Mouse (Mus musculus) intestine, postnatal 0 days (tissue): ENCODE data around the gene Prdx6. TPM values are rescaled to one million over a fixed set of nuclear protein-coding genes. Genes with fewer than 3 reads are reported as not detected.

Source experiments
- ATAC-seq: fragments of 200-750 bp; cut with Nextera tagmentation; 2 replicates; pipeline ENCODE4 v1.8.0; 2017; ENCODE audit warnings: mild to moderate bottlenecking, moderate TSS enrichment, moderate library complexity
- H3K27ac ChIP-seq: fragments of 300-500 bp; sonication (generic); 2 replicates; pipeline ENCODE4 v1.5.1; 2014; ENCODE audit warnings: mild to moderate bottlenecking, low read depth, low read length, moderate library complexity
- H3K27me3 ChIP-seq: fragments of 300-500 bp; sonication (generic); replicated peaks from 2 replicates; pipeline ENCODE4 v1.6.1; 2014; ENCODE audit warnings: low read length, mixed read lengths; ENCODE audit not compliant: control insufficient read depth, insufficient read depth
- H3K36me3 ChIP-seq: fragments of 300-500 bp; sonication (generic); 2 replicates; pipeline ENCODE4 v1.6.1; 2014; ENCODE audit warnings: mild to moderate bottlenecking, moderate library complexity; ENCODE audit not compliant: control insufficient read depth, insufficient read depth
- H3K4me1 ChIP-seq: fragments of 300-500 bp; sonication (generic); replicated peaks from 2 replicates; pipeline ENCODE4 v1.6.1; 2014; ENCODE audit warnings: antibody characterized with exemption, low read length, mixed read lengths; ENCODE audit not compliant: control insufficient read depth, insufficient read depth
- H3K4me2 ChIP-seq: fragments of 300-500 bp; sonication (generic); replicated peaks from 2 replicates; pipeline ENCODE4 v1.6.1; 2014; ENCODE audit warnings: low read depth, mild to moderate bottlenecking, moderate library complexity
- H3K4me3 ChIP-seq: fragments of 300-500 bp; sonication (generic); 2 replicates; pipeline ENCODE4 v1.5.1; 2014; ENCODE audit warnings: low read depth, low read length
- H3K9ac ChIP-seq: fragments of 300-500 bp; sonication (generic); 2 replicates; pipeline ENCODE4 v1.6.1; 2014; ENCODE audit warnings: mild to moderate bottlenecking, low read depth, low read length
- H3K9me3 ChIP-seq: fragments of 300-500 bp; sonication (generic); 2 replicates; pipeline ENCODE4 v1.6.1; 2016; ENCODE audit warnings: mixed run types; ENCODE audit not compliant: control insufficient read depth
- CTCF ChIP-seq: sonication (generic); IDR thresholded peaks from 2 replicates; pipeline ENCODE4 v1.5.1; 2016; ENCODE audit warnings: low read depth, mild to moderate bottlenecking, control low read depth, antibody characterized with exemption, moderate library complexity
- WGBS: fragments of 180-500 bp; shearing (Covaris S2); extraction: QIAGEN DNeasy Blood & Tissue Kit; methylation state at CpG from one replicate; pipeline ENCODE4 v1.1.7; 2014; 5-methylcytosine and 5-hydroxymethylcytosine counted together
- polyA plus RNA-seq: library from polyadenylated mRNA; unstranded; fragments of >200 nt; fragmentation: Nextera tagmentation; extraction: Ambion mirVana; gene quantifications from 2 replicates; pipeline ENCODE4 v1.2.1, GENCODE M21; 2015

The Prdx6 gene
- polyA plus RNA-seq, 1 experiment from 2014 or later = 385 TPM

- no peak overlapping the region for H3K4me2 ChIP-seq
These were observed 60.6 kb downstream of the Prdx6 start for GRCm38 (mm10) chr1:161190253-161190910.

More at GRCm38 (mm10) chr1:161190253-161190910, 60.6 kb downstream of the Prdx6 start:
- H3K27me3 ChIP-seq = no peaks in the 10 kb centered on the region
- 71% methylated on average over 9 of the region's 9 CpGs for WGBS
- H3K36me3 ChIP-seq = no peaks in the 10 kb centered on the region
- no peak for ATAC-seq
- no peak overlapping the region for H3K9ac ChIP-seq
- no peak for TF ChIP-seq CTCF
- H3K4me1 ChIP-seq = no peaks in the 10 kb centered on the region
- no peak overlapping the region for H3K27ac ChIP-seq
- H3K9me3 ChIP-seq = no peaks in the 10 kb centered on the region
- no peak overlapping the region for H3K4me3 ChIP-seq

Other genes starting within 250 kb of the Prdx6 start
- gene Zbtb37, start 216.4 kb downstream of the Prdx6 start, polyA plus RNA-seq = 2.0 and 4.0 TPM in 2 replicates
- 14.7 and 15.3 TPM in 2 replicates for gene Dars2, start 180.6 kb downstream of the Prdx6 start, polyA plus RNA-seq
- gene Cenpl, start 180.5 kb downstream of the Prdx6 start, polyA plus RNA-seq = 10.0 and 11.0 TPM in 2 replicates
- 5.2 and 5.6 TPM in 2 replicates for gene Klhl20, start 119.7 kb downstream of the Prdx6 start, polyA plus RNA-seq
- gene Ankrd45, start 108.5 kb downstream of the Prdx6 start, polyA plus RNA-seq = 0.17 and 0.25 TPM in 2 replicates
- gene Tex50, start 91.9 kb downstream of the Prdx6 start, polyA plus RNA-seq = not detected in 2 replicates
- gene Tnfsf4, start 144.2 kb upstream of the Prdx6 start, polyA plus RNA-seq = not detected in 2 replicates
- not detected in 2 replicates for gene Tnfsf18, start 243.4 kb upstream of the Prdx6 start, polyA plus RNA-seq